Mouse (Mus musculus): ENCODE data around the gene Herc3.

Gene Herc3

GRCm38 (mm10) chr6:58922511-58922910, 91.2 kb downstream of the Herc3 start:
- no peak for DNase-seq

- no peak for DNase-seq
These were observed 96.6 kb downstream of the Herc3 start for GRCm38 (mm10) chr6:58927881-58928280.

GRCm38 (mm10) chr6:58929911-58930431, 98.7 kb downstream of the Herc3 start:
- no peak for DNase-seq

- DNase-seq: no peak
These were observed 99.9 kb downstream of the Herc3 start for GRCm38 (mm10) chr6:58931149-58931548.

GRCm38 (mm10) chr6:58932515-58933188, 101.4 kb downstream of the Herc3 start:
- DNase-seq: no peak

GRCm38 (mm10) chr6:58933189-58933913, 102.1 kb downstream of the Herc3 start:
- no peak for DNase-seq

GRCm38 (mm10) chr6:58934144-58934543, 102.9 kb downstream of the Herc3 start:
- no peak for DNase-seq

- no peak for DNase-seq
These were observed 106.5 kb downstream of the Herc3 start for GRCm38 (mm10) chr6:58937726-58938125.

GRCm38 (mm10) chr6:58942276-58942675, 111.0 kb downstream of the Herc3 start:
- DNase-seq: no peak

- DNase-seq: no peak
These were observed 112.7 kb downstream of the Herc3 start for GRCm38 (mm10) chr6:58943958-58944357.

- no peak for DNase-seq
These were observed 115.0 kb downstream of the Herc3 start for GRCm38 (mm10) chr6:58946246-58946645.

GRCm38 (mm10) chr6:58946840-58947239, 115.6 kb downstream of the Herc3 start:
- no peak for DNase-seq

- DNase-seq: no peak
These were observed 119.1 kb downstream of the Herc3 start for GRCm38 (mm10) chr6:58950410-58950809.

- no peak for DNase-seq
These were observed 120.1 kb downstream of the Herc3 start for GRCm38 (mm10) chr6:58951128-58951992.

- DNase-seq: no peak
These were observed 129.3 kb downstream of the Herc3 start for GRCm38 (mm10) chr6:58960523-58960922.

- DNase-seq: no peak
These were observed 131.4 kb downstream of the Herc3 start for GRCm38 (mm10) chr6:58962691-58963090.

- DNase-seq: no peak
These were observed 132.8 kb downstream of the Herc3 start for GRCm38 (mm10) chr6:58964091-58964490.

GRCm38 (mm10) chr6:58964565-58964964, 133.3 kb downstream of the Herc3 start:
- DNase-seq: no peak

GRCm38 (mm10) chr6:58965071-58965831, 134.0 kb downstream of the Herc3 start:
- no peak for DNase-seq

- DNase-seq: no peak
These were observed 137.0 kb downstream of the Herc3 start for GRCm38 (mm10) chr6:58968272-58968671.
